Mouse (Mus musculus): ENCODE data around the gene Cntn4. TPM values are rescaled to one million over a fixed set of nuclear protein-coding genes. Genes with fewer than 3 reads are reported as not detected.
A peak's percentile ranks its signal among the peaks of the same experiment; 100 is the strongest.

The Cntn4 gene
- polyA plus RNA-seq, 1 experiment from 2014 or later: not detected

DNA sequence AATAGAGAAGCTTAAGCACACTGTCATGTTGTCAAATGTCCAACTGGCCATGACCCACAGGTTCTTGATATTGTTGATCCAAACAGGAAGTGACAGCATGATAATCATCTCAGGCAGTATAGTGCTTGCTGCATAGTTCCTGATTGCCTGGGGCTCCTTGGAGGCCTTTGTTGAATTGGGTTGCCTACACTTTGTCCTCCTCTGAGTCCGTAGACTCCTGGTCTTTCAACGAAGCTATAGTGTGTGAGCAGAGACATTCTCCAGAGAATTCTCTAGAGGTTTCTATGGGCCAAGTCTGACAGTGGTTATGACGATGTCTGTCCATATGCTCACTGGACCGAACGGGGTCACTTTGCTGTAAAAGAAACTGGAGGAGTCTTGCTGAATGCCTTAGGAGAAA lies 5.8 kb downstream of the Cntn4 start:
- TF ChIP-seq EP300 (IDR thresholded peaks at IDR 0.05; ENCODE audit: low read depth) (no peak), CTCF (IDR thresholded peaks at IDR 0.05; ENCODE audit: low read depth) (no peak)
- H3K27ac ChIP-seq (ENCODE audit: low read depth): no peak overlapping the region
- H3K9me3 ChIP-seq (ENCODE audit: low read length): no peaks in the 10 kb centered on the region
- DNase-seq: no peak
- H3K4me3 ChIP-seq (ENCODE audit: low read depth, low read length): no peak overlapping the region
- ATAC-seq: no peak
- H3K4me2 ChIP-seq (ENCODE audit: low read depth, low read length): no peak overlapping the region
- no peaks in the 10 kb centered on the region for H3K4me1 ChIP-seq (ENCODE audit: insufficient read depth)
- no peaks in the 10 kb centered on the region for H3K27me3 ChIP-seq (ENCODE audit: insufficient read depth, low read length)
- no peaks in the 10 kb centered on the region for H3K36me3 ChIP-seq (replicated peaks; ENCODE audit: insufficient read depth, low read length)
- WGBS (ENCODE audit: insufficient replicate concordance): 76% methylated on average over 5 of the region's 5 CpGs
- H3K9ac ChIP-seq (replicated peaks): no peak overlapping the region

DNA sequence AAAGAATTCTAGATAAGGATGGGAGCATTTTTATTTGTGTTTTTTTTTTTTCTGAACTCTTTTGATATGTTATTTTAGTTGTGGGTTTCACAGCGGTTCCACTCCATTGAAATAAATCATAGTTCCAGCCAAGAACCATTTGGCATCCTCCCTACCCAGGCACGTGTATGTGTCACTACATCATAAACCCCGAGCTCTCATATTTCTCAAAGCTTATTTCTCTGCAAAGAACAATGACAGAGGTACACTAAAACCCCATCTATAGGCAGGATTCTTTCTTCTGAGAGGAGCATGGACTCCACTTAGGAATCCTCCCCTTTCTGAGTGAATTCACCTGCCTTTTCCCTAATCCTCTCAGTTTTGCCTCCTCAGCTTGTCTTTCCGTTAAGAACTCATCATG lies 6.7 kb downstream of the Cntn4 start:
- no peak overlapping the region for H3K27ac ChIP-seq (ENCODE audit: low read depth)
- TF ChIP-seq EP300 (IDR thresholded peaks at IDR 0.05; ENCODE audit: low read depth) (no peak), CTCF (IDR thresholded peaks at IDR 0.05; ENCODE audit: low read depth) (no peak)
- H3K4me2 ChIP-seq (ENCODE audit: low read depth, low read length): no peak overlapping the region
- 50% methylated on average over 4 of the region's 4 CpGs for WGBS (ENCODE audit: insufficient replicate concordance)
- no peak overlapping the region for H3K4me3 ChIP-seq (ENCODE audit: low read depth, low read length)
- ATAC-seq: no peak
- no peak overlapping the region for H3K9ac ChIP-seq (replicated peaks)
- H3K4me1 ChIP-seq (ENCODE audit: insufficient read depth): no peaks in the 10 kb centered on the region
- H3K9me3 ChIP-seq (ENCODE audit: low read length): no peaks in the 10 kb centered on the region
- H3K36me3 ChIP-seq (replicated peaks; ENCODE audit: insufficient read depth, low read length): no peaks in the 10 kb centered on the region
- no peak for DNase-seq
- no peaks in the 10 kb centered on the region for H3K27me3 ChIP-seq (ENCODE audit: insufficient read depth, low read length)

DNA sequence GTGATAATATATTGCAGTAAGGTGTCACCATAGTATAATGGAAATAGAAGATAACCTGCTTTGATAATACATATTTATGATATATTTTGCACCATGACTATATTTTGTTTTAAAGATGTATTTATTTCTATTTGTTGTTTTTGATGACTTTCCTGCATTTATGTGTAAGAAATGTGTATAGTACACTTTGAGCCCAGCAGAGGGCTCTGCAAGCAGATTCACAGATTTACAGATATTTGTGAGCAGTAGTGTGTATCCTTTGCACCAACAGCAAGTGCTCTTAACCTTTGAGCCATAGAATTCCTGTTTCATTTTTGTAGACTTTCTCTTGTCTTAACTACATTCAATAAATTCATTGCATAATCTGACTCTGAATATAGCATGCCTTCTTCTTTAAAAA lies 10.7 kb downstream of the Cntn4 start:
- DNase-seq (no peak), ATAC-seq (no peak)
- no peak overlapping the region for H3K9ac ChIP-seq (replicated peaks)
- no peaks in the 10 kb centered on the region for H3K4me1 ChIP-seq (ENCODE audit: insufficient read depth)
- no peaks in the 10 kb centered on the region for H3K36me3 ChIP-seq (replicated peaks; ENCODE audit: insufficient read depth, low read length)
- no peak overlapping the region for H3K4me2 ChIP-seq (ENCODE audit: low read depth, low read length)
- no peak overlapping the region for H3K27ac ChIP-seq (ENCODE audit: low read depth)
- H3K4me3 ChIP-seq (ENCODE audit: low read depth, low read length): no peak overlapping the region
- no peaks in the 10 kb centered on the region for H3K9me3 ChIP-seq (ENCODE audit: low read length)
- no peaks in the 10 kb centered on the region for H3K27me3 ChIP-seq (ENCODE audit: insufficient read depth, low read length)
- TF ChIP-seq EP300 (IDR thresholded peaks at IDR 0.05; ENCODE audit: low read depth) (no peak), CTCF (IDR thresholded peaks at IDR 0.05; ENCODE audit: low read depth) (no peak)

DNA sequence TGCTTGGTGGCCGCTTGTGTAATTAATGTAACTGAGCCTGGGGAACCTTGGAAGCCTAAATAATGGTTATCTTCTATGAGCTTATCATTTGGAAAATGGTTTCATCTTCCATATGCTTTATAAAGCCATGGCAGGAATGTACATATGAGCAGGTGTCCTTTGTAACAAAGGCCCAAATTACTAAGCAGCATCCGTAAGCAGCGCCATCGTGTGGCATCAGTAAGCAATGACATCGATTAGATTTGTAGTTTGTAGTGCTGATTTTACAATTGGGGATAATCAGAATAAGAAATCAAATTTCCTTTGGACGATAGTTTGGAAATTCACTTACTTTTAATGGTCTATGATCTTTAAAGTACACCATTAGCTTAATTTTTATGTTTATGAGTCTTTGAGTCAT lies 64.6 kb downstream of the Cntn4 start:
- Histone ChIP-seq H3K27me3 (ENCODE audit: insufficient read depth, low read length) (no peaks in the 10 kb centered on the region), H3K36me3 (replicated peaks; ENCODE audit: insufficient read depth, low read length) (no peaks in the 10 kb centered on the region), H3K9ac (replicated peaks) (no peak overlapping the region), H3K4me1 (ENCODE audit: insufficient read depth) (no peaks in the 10 kb centered on the region), H3K4me3 (ENCODE audit: low read depth, low read length) (no peak overlapping the region), H3K9me3 (ENCODE audit: low read length) (no peaks in the 10 kb centered on the region), H3K27ac (ENCODE audit: low read depth) (no peak overlapping the region), H3K4me2 (ENCODE audit: low read depth, low read length) (no peak overlapping the region)
- DNase-seq (no peak), ATAC-seq (no peak)
- WGBS (ENCODE audit: insufficient replicate concordance): 27% methylated on average over 6 of the region's 6 CpGs
- TF ChIP-seq CTCF (IDR thresholded peaks at IDR 0.05; ENCODE audit: low read depth) (peak; percentile 16; the same call in 1 of the 2 replicates), EP300 (IDR thresholded peaks at IDR 0.05; ENCODE audit: low read depth) (no peak)

DNA sequence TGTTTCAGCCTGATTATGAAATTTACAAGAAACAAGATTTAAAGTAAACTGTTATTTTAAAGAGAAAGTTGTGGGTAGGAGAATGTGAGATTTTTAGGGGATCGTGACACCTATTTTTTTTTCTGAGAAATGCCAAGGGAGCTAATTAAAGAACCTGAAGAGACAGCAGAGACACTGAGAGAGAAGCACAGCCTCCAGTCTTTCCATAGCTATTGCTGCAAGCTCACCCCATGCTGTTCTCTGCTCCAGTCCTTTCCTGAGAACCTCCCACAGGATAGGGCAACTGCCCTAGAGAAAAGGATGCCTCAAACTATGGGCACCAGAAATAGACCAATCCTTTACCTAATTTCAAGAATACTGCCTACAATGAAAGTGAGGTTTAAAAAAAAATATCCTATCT lies 103.2 kb downstream of the Cntn4 start:
- DNase-seq (no peak), ATAC-seq (no peak)
- Histone ChIP-seq H3K9ac (replicated peaks) (no peak overlapping the region), H3K27me3 (ENCODE audit: insufficient read depth, low read length) (no peaks in the 10 kb centered on the region), H3K4me1 (ENCODE audit: insufficient read depth) (no peaks in the 10 kb centered on the region), H3K4me2 (ENCODE audit: low read depth, low read length) (no peak overlapping the region), H3K4me3 (ENCODE audit: low read depth, low read length) (no peak overlapping the region), H3K36me3 (replicated peaks; ENCODE audit: insufficient read depth, low read length) (no peaks in the 10 kb centered on the region), H3K9me3 (ENCODE audit: low read length) (no peaks in the 10 kb centered on the region), H3K27ac (ENCODE audit: low read depth) (no peak overlapping the region)
- TF ChIP-seq EP300 (IDR thresholded peaks at IDR 0.05; ENCODE audit: low read depth): no peak
- no peak for TF ChIP-seq CTCF (IDR thresholded peaks at IDR 0.05; ENCODE audit: low read depth)
- WGBS (ENCODE audit: insufficient replicate concordance): 73% methylated on average over 1 of the region's 1 CpGs

DNA sequence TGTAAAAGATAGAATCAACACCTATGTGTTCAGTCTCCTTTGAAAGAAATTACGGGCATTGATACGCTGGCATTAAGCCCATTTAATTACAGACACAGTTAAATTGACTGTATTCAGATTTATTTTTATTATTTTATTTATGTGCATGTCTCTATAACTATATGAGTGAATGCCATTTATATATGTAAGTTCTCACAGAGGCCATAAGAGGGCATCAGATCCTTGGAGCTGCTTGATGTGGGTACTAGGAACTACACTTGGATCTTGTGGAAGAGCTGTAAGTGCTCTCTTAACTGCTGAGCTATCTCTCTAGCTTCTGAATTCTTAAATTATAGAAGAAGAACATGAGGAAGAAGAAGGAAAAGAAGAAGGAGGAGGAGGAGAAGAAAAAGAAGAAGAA lies 111.0 kb downstream of the Cntn4 start:
- no peaks in the 10 kb centered on the region for H3K36me3 ChIP-seq (replicated peaks; ENCODE audit: insufficient read depth, low read length)
- WGBS (ENCODE audit: insufficient replicate concordance): 84% methylated on average over 2 of the region's 2 CpGs
- TF ChIP-seq CTCF (IDR thresholded peaks at IDR 0.05; ENCODE audit: low read depth) (no peak), EP300 (IDR thresholded peaks at IDR 0.05; ENCODE audit: low read depth) (no peak)
- H3K9me3 ChIP-seq (ENCODE audit: low read length): no peaks in the 10 kb centered on the region
- H3K4me1 ChIP-seq (ENCODE audit: insufficient read depth): no peaks in the 10 kb centered on the region
- H3K27me3 ChIP-seq (ENCODE audit: insufficient read depth, low read length): no peaks in the 10 kb centered on the region
- H3K9ac ChIP-seq (replicated peaks): no peak overlapping the region
- no peak overlapping the region for H3K27ac ChIP-seq (ENCODE audit: low read depth)
- no peak overlapping the region for H3K4me2 ChIP-seq (ENCODE audit: low read depth, low read length)
- no peak overlapping the region for H3K4me3 ChIP-seq (ENCODE audit: low read depth, low read length)
- DNase-seq (no peak), ATAC-seq (no peak)

DNA sequence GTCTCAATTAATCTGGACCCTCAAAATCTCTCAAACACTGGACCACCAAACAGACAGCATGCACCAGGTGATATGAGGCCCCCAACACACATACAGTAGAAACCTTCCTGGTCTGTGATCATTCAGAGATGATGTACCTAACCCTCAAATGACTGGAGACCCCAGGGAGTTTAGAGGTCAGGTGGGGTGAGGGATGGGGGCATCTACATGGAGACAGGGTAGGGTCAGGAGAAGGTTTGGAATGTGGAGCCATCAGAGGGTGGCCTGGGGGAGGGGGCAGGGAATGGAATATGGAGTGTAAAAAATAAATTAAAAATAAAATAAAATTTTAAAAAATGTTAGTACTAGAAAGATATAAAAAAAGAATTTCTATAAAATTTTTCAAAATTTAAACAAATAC lies 157.6 kb downstream of the Cntn4 start:
- DNase-seq (no peak), ATAC-seq (no peak)
- Histone ChIP-seq H3K36me3 (replicated peaks; ENCODE audit: insufficient read depth, low read length) (no peaks in the 10 kb centered on the region), H3K27me3 (ENCODE audit: insufficient read depth, low read length) (no peaks in the 10 kb centered on the region), H3K27ac (ENCODE audit: low read depth) (no peak overlapping the region), H3K4me1 (ENCODE audit: insufficient read depth) (no peaks in the 10 kb centered on the region), H3K4me3 (ENCODE audit: low read depth, low read length) (no peak overlapping the region), H3K9me3 (ENCODE audit: low read length) (no peaks in the 10 kb centered on the region), H3K9ac (replicated peaks) (no peak overlapping the region), H3K4me2 (ENCODE audit: low read depth, low read length) (no peak overlapping the region)
- TF ChIP-seq CTCF (IDR thresholded peaks at IDR 0.05; ENCODE audit: low read depth) (no peak), EP300 (IDR thresholded peaks at IDR 0.05; ENCODE audit: low read depth) (no peak)
